In the genomic region with DNA sequence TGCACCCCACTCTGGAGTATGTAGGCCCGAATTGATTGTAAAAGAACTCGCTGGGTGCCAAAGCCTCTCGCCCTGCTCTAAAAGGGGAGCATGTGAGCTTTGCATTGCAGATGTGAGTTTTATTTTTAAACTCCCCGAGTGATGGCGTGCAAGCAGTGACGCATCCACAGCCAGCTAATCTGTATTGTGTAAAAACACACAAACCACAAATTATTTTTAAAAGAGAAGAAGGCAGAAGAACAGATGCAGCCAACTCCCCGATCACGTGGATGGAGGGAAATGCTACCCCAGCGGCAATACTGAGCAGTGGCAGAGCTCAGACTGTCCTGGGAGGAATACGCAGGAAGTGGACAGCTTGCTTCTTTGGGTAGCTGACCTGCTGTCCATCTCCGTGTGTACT, we compare ENCODE assay signal across 13 mouse cellular contexts. TPM values are rescaled to one million over a fixed set of nuclear protein-coding genes. Genes with fewer than 3 reads are reported as not detected.
DNase-seq lines count a peak whose midpoint lies in the region; TF ChIP-seq lines count a peak whose summit lies in the region.
"Had no signal": no experiment of that assay in that cellular context is flagged by ENCODE, and none has a peak within 500 bp of the region (broad histone marks: within the 10 kb centered on the region; RNA-seq: fewer than 3 reads in every experiment).

No protein-coding gene starts in this region.

- no peak for DNase-seq in gastrocnemius, adult 2 months
- no peak for DNase-seq in gastrocnemius, postnatal 10 days
- peak; percentile 36 for DNase-seq in ovary, adult 18-20 months (ENCODE audit: low spot score)
- DNase-seq in ovary, postnatal 14 days (ENCODE audit: low spot score): no peak
- peak; percentile 38 for DNase-seq in lung, postnatal 10 days
- DNase-seq in telencephalon, adult 2 months (ENCODE audit: low read depth, low spot score): peak; percentile 78
- DNase-seq in urinary bladder, postnatal 25 days (ENCODE audit: low spot score): no peak
- no peak for DNase-seq in retina, embryonic 14.5 days (ENCODE audit: low spot score)
- DNase-seq: adrenal gland, postnatal 25 days; cerebellum, adult 8-10 months; kidney, postnatal 4 days had no signal

- no peak for TF ChIP-seq CTCF in gastrocnemius, adult 2 months (IDR thresholded peaks at IDR 0.05)

- peak overlapping the region; percentile 83 for H3K27ac ChIP-seq in gastrocnemius, adult 2 months
- H3K27ac ChIP-seq: hindbrain, postnatal 0 days; neural tube, embryonic 12.5 days had no signal

- intact Hi-C loops in gastrocnemius, adult 2 months (cut with DNase I): no loop called here

- no peak overlapping the region for H3K4me3 ChIP-seq in gastrocnemius, adult 2 months
- H3K4me3 ChIP-seq: neural tube, embryonic 12.5 days had no signal

RNA-seq across cellular contexts. Expression of gene Eepd1, which starts 29.2 kb away (rescaled TPM):
- total RNA-seq in gastrocnemius, adult 2 months (2021): 100 to 1,000 TPM in 1 of 2 experiments, 10 to 100 TPM in 1; 99.2 to 114 TPM
- 10 to 100 TPM; 49.4 to 59.9 TPM for total RNA-seq in gastrocnemius, postnatal 10 days (2021)

Comparison
In these comparisons a context has a peak if more than half of its experiments do, and no peak if none do; other contexts are left out.
1. DNase-seq: peak in ovary, adult 18-20 months (single experiment), lung, postnatal 10 days (single experiment) and telencephalon, adult 2 months (single experiment); none in gastrocnemius, adult 2 months (single experiment), gastrocnemius, postnatal 10 days (single experiment), ovary, postnatal 14 days (single experiment), urinary bladder, postnatal 25 days (single experiment) and retina, embryonic 14.5 days (single experiment).